Mouse (Mus musculus) ES-CJ7 (cell line): Measurements from ENCODE around the gene Dpep3.

Experiments used
- DNase-seq: peaks from one replicate; pipeline ENCODE4 v3.0.0; 2011; ENCODE audit warnings: low read depth, low spot score

The Dpep3 gene

GRCm38 (mm10) chr8:105935863-105936603, 43.2 kb downstream of the Dpep3 start:
- peak; percentile 39 for DNase-seq

- DNase-seq: no peak
Measured at GRCm38 (mm10) chr8:105935105-105935504, 44.1 kb downstream of the Dpep3 start.

- DNase-seq: no peak
Measured at GRCm38 (mm10) chr8:105933762-105934161, 45.5 kb downstream of the Dpep3 start, which contains the start of gene Ctrl. Gene Ctrl (minus strand): TSS chr8:105933862.

- no peak for DNase-seq
Measured at GRCm38 (mm10) chr8:105932525-105932924, 46.7 kb downstream of the Dpep3 start.

GRCm38 (mm10) chr8:105931271-105931670, 48.0 kb downstream of the Dpep3 start:
- no peak for DNase-seq

- DNase-seq: peak; percentile 84
Measured at GRCm38 (mm10) chr8:105930602-105931001, 48.6 kb downstream of the Dpep3 start.

- no peak for DNase-seq
Measured at GRCm38 (mm10) chr8:105925123-105925522, 54.1 kb downstream of the Dpep3 start.
